Mouse (Mus musculus): Measurements from ENCODE around the gene Fam83f.

The Fam83f gene

DNA sequence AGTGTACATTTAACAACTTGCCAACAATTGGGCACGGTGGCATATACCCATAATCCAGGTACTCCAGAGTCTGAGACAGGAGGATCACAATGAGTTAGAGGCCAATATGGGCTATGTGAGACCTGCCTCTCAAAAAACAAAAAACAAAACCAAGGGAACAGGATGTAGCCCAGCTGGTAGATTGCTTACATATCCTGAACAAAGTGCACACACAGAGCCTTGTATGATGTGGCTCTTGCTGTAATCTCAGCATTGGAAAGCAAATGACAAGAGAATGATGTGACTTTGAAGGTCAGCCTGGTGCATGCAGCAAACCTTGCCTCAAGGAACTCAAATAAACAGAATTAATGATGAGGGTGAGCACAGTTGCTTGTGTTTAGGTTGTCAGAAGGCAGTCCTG lies 70.2 kb downstream of the Fam83f start:
- no peak for DNase-seq (ENCODE audit: low spot score)

DNA sequence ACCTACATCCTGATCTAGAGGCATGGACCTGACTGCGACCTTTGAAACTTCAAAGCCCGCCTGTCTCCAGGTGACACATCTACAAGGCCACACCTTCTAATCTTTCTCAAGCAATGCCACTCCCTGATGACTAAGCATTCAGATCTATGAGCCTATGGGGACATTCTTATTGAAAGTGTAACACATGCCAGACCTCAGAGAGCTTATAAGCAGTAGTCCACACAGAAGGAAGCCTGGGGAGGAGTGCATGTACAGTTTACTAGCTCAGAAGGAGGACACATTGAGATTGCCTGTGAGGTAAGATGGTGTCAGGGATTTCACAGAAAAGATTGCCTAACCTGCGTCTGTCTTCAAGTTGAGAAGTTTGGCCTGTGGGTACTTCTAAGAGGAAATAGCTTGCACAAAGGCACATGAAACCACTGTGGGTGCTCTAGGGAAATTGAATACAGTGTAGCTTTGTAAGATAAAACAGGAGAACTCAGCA lies 71.4 kb downstream of the Fam83f start:
- peak; percentile 41 for DNase-seq (ENCODE audit: low spot score)

DNA sequence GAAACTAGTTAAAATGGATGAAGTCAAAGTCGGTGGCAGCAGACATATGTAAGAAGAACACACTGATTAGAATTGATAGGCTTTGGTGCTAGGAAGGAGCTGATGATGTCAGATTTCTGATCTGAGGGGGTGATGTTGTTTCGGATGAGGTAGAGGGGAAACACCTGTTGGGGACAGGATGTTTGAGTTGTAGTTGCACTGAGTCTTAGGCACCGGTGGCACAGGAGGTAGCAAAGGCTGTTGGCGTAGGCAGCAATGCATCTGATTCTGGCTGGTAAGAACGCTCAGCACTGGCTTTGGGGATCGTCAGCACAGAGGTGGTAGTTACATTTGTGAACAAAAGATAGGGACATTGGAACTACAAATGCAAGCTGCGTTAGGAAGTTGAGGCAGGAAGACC lies 72.0 kb downstream of the Fam83f start:
- DNase-seq (ENCODE audit: low spot score) = no peak

DNA sequence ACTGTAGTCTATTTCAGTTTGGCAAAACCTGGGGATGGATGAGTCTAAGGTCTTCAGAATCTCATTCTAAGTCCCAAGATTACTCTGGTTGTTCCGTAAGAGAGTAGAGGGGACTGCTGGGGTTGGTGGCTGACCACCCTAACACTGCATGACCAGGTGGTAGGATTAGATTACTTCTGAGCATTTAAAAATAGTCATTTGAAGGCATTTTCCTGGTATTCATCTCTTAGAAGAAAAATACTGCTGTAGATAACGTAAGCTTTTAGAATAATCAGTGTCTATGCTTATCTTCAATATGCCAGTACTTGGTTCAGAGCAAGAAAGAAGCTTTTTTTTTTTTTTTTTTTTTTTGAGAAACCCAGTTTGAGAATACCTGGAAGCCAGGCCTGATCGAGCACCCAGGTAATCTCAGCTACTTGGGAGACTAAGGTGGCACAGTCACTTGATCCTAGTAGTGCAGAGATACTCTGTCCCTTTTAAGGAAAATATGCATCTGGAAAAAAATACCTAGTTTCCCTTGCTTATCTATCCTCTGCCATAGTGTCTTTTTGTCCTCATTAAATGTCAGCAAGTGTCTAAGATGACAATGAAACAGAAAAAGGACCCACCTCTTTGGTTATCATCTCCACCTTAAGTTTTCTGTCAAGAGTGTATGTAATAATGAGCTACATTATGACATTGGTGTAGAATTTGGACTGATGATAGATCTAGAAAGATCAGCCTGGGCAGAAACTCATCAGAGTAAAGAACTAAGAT lies 73.2 kb downstream of the Fam83f start:
- no peak for DNase-seq (ENCODE audit: low spot score)

DNA sequence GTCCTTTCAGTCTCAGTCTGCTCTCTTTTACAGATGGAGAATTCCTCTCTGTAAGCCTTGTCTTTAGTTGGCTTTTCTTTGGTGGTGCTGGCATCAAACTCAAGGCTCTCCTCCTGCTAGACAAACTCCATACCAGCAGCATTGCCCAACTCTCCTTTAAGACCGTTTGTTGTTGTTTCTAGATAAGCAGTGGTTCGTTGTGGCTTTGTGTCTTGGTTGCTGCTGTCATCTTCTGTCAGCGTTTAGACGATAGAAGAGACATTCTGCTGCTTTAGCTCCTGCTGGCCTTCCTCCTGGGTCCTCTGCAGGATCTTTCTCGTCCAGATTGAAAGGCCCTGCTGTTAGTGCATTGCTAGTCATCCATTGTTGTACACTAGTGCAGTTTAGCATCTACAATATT lies 77.3 kb downstream of the Fam83f start:
- DNase-seq (ENCODE audit: low spot score) = no peak
